Mouse (Mus musculus) limb, embryonic 12.5 days (tissue): ENCODE data around the gene Ifnb1. TPM values are rescaled to one million over a fixed set of nuclear protein-coding genes. Genes with fewer than 3 reads are reported as not detected.

ENCODE experiments used
- ATAC-seq: fragments of 200-750 bp; cut with Nextera tagmentation; 2 replicates; pipeline ENCODE4 v1.8.0; 2017; ENCODE audit warnings: low read depth, moderate TSS enrichment; ENCODE audit not compliant: insufficient number of reproducible peaks, insufficient read depth, low FRiP score, low TSS enrichment
- H3K27ac ChIP-seq: fragments of 300-500 bp; sonication (generic); 2 replicates; pipeline ENCODE4 v1.5.1; 2016; ENCODE audit warnings: mild to moderate bottlenecking, moderate library complexity
- H3K27me3 ChIP-seq: fragments of 300-500 bp; sonication (generic); 2 replicates; pipeline ENCODE4 v1.6.1; 2016; ENCODE audit warnings: mild to moderate bottlenecking, moderate library complexity
- H3K36me3 ChIP-seq: fragments of 300-500 bp; sonication (generic); 2 replicates; pipeline ENCODE4 v1.6.1; 2016; ENCODE audit warnings: mild to moderate bottlenecking, moderate library complexity
- H3K4me1 ChIP-seq: fragments of 300-500 bp; sonication (generic); replicated peaks from 2 replicates; pipeline ENCODE4 v1.6.1; 2016
- H3K4me2 ChIP-seq: fragments of 300-500 bp; sonication (generic); 2 replicates; pipeline ENCODE4 v1.6.1; 2016; ENCODE audit warnings: mild to moderate bottlenecking, moderate library complexity
- H3K4me3 ChIP-seq: fragments of 300-500 bp; sonication (generic); replicated peaks from 2 replicates; pipeline ENCODE4 v1.5.1; 2016; ENCODE audit warnings: mild to moderate bottlenecking
- H3K9ac ChIP-seq: fragments of 300-500 bp; sonication (generic); replicated peaks from 2 replicates; pipeline ENCODE4 v1.6.1; 2016; ENCODE audit warnings: mild to moderate bottlenecking, moderate library complexity
- H3K9me3 ChIP-seq: fragments of 300-500 bp; sonication (generic); 2 replicates; pipeline ENCODE4 v1.6.1; 2016; ENCODE audit warnings: mild to moderate bottlenecking, moderate library complexity
- WGBS: fragments of 180-500 bp; shearing (Covaris S2); methylation state at CpG from one replicate; pipeline ENCODE4 v1.1.7; 2016; 5-methylcytosine and 5-hydroxymethylcytosine counted together
- polyA plus RNA-seq: library from polyadenylated mRNA; unstranded; fragments of >200 nt; fragmentation: Nextera tagmentation; extraction: Ambion mirVana; gene quantifications from 2 replicates; pipeline ENCODE4 v1.2.1, GENCODE M21; 2016

Gene Ifnb1
- polyA plus RNA-seq, 1 experiment from 2014 or later = not detected

GRCm38 (mm10) chr4:88533499-88533898 lies 10.9 kb upstream of the Ifnb1 start:
- H3K27ac ChIP-seq = no peak overlapping the region
- no peak overlapping the region for H3K9ac ChIP-seq
- H3K4me2 ChIP-seq = no peak overlapping the region
- 89% methylated on average over 2 of the region's 2 CpGs for WGBS
- H3K4me1 ChIP-seq = no peaks in the 10 kb centered on the region
- no peaks in the 10 kb centered on the region for H3K27me3 ChIP-seq
- H3K36me3 ChIP-seq = no peaks in the 10 kb centered on the region
- ATAC-seq = no peak
- no peaks in the 10 kb centered on the region for H3K9me3 ChIP-seq
- H3K4me3 ChIP-seq = no peak overlapping the region

DNA sequence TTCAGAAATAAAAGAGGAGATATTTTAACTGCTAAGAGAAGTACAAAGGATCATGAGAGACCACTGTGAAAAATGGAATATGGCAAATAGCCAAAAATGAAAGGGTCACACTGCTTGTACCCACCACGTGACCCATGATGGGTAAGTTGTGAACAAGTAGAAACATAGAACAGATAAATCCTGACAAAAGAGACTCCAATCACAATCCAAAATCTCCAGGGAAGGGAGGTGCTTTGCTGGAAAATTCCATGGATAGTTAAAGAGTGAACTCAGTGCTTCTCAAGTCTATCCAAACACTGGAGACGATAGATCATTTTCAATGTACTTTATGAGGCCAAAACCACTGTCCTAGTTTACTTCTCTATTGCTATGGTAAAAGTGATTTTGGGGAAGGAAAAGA lies 8.3 kb upstream of the Ifnb1 start:
- H3K27me3 ChIP-seq = no peaks in the 10 kb centered on the region
- no peak overlapping the region for H3K27ac ChIP-seq
- ATAC-seq = no peak
- no peaks in the 10 kb centered on the region for H3K36me3 ChIP-seq
- no peaks in the 10 kb centered on the region for H3K9me3 ChIP-seq
- WGBS = 90% methylated on average over 2 of the region's 2 CpGs
- H3K9ac ChIP-seq = no peak overlapping the region
- H3K4me3 ChIP-seq = no peak overlapping the region
- no peak overlapping the region for H3K4me2 ChIP-seq
- no peaks in the 10 kb centered on the region for H3K4me1 ChIP-seq

GRCm38 (mm10) chr4:88530271-88530670 lies 7.7 kb upstream of the Ifnb1 start:
- Histone ChIP-seq H3K4me2 (no peak overlapping the region), H3K9me3 (no peaks in the 10 kb centered on the region), H3K27me3 (no peaks in the 10 kb centered on the region), H3K9ac (no peak overlapping the region), H3K4me1 (no peaks in the 10 kb centered on the region), H3K27ac (no peak overlapping the region), H3K36me3 (no peaks in the 10 kb centered on the region), H3K4me3 (no peak overlapping the region)
- 54% methylated on average over 4 of the region's 4 CpGs for WGBS
- ATAC-seq = no peak

DNA sequence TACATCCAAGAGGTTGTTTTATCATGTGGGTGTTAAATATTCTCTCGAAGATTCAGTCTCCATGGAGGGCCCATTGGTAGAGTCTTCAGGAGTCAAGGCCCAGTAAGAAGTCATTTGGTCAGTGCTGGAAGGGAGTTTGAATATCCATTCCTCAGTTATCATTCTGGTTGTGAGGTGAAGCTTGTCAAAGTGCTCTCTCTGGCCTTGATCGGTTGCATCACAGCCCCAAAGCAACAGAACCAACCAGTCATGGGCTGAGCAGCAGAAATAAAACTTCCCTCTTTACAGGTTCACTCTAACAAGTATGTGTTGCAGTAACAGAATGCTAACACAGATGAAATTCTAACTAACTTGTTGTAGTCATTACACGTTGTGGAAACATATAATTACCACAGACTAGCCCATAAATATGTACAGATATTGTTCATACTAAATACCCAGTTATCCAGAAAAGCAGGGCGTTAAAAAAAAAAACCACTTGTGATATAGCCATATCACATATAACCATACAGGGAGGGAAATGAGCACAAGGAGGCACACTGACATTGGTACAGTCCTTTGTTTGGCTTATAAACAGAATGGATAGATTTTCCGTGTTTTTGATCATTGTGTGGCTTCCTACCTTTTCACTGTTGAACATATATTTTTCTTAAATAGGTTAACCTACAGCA lies 3.9 kb upstream of the Ifnb1 start:
- Histone ChIP-seq H3K9ac (no peak overlapping the region), H3K4me3 (no peak overlapping the region), H3K36me3 (no peaks in the 10 kb centered on the region), H3K27ac (no peak overlapping the region), H3K4me1 (no peaks in the 10 kb centered on the region), H3K27me3 (no peaks in the 10 kb centered on the region), H3K4me2 (no peak overlapping the region), H3K9me3 (no peaks in the 10 kb centered on the region)
- ATAC-seq = no peak
- 81% methylated on average over 5 of the region's 5 CpGs for WGBS

DNA sequence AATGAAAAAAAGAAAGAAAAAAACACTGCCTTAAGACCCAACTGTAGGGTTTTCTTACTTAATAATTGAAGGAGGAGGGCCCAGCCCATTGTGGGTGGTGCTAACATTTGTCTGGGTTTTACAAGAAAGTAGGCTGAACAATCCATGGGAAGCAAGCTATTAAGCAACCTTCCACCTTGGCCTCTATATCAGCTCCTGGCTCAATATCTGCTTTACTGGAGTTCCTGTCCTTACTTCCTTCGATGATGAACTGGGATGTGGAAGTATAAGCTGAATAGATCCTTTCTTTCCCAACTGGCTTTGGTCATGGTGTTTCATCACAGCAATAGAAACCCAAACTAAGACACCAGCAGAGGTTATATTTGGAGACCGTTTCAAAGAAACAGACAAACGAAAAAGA lies 2.8 kb upstream of the Ifnb1 start:
- Histone ChIP-seq H3K27ac (no peak overlapping the region), H3K27me3 (no peaks in the 10 kb centered on the region), H3K9ac (no peak overlapping the region), H3K4me1 (no peaks in the 10 kb centered on the region), H3K36me3 (no peaks in the 10 kb centered on the region), H3K4me2 (no peak overlapping the region), H3K9me3 (no peaks in the 10 kb centered on the region), H3K4me3 (no peak overlapping the region)
- ATAC-seq = no peak
- WGBS = 83% methylated on average over 3 of the region's 3 CpGs

GRCm38 (mm10) chr4:88523241-88523640 lies 667 bp upstream of the Ifnb1 start:
- Histone ChIP-seq H3K4me2 (no peak overlapping the region), H3K4me3 (no peak overlapping the region), H3K9ac (no peak overlapping the region), H3K27me3 (no peaks in the 10 kb centered on the region), H3K27ac (no peak overlapping the region), H3K4me1 (no peaks in the 10 kb centered on the region), H3K9me3 (no peaks in the 10 kb centered on the region), H3K36me3 (no peaks in the 10 kb centered on the region)
- ATAC-seq = no peak

- Histone ChIP-seq H3K9ac (no peak overlapping the region), H3K9me3 (no peaks in the 10 kb centered on the region), H3K36me3 (no peaks in the 10 kb centered on the region), H3K4me2 (no peak overlapping the region), H3K27ac (no peak overlapping the region), H3K4me1 (peaks cover 6% of the 10 kb centered on the region; the same call in 1 of the 2 replicates), H3K4me3 (no peak overlapping the region), H3K27me3 (no peaks in the 10 kb centered on the region)
- ATAC-seq = no peak
- 80% methylated on average over 2 of the region's 2 CpGs for WGBS
Measured at GRCm38 (mm10) chr4:88517957-88518356, 4.6 kb downstream of the Ifnb1 start.

DNA sequence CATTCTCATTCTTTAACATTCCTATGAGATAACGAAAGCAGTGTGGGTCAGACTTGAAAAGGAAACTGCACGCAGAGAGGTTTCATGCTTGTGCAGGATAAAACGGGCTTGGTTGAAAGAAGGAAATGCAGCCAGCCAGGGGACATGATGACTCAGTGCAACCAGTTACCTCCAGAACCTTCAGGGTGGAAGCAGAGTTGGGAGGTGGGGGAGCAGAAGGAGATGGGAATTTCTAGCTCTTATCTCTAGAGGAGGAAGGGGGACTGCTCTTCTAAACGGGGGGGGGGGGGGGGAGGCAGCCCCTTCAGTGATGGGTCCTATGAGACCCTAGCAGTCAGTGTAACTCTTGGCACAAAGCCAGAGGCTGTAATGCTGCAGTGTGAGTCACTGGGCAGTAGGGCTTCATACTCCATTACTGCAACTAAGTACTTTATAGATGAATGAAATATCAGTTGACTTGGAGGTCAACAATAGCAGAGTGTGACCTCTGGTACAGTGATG lies 6.8 kb downstream of the Ifnb1 start:
- no peak overlapping the region for H3K9ac ChIP-seq
- 42% methylated on average over 4 of the region's 4 CpGs for WGBS
- H3K27me3 ChIP-seq = no peaks in the 10 kb centered on the region
- H3K36me3 ChIP-seq = no peaks in the 10 kb centered on the region
- H3K4me3 ChIP-seq = no peak overlapping the region
- ATAC-seq = no peak
- no peak overlapping the region for H3K27ac ChIP-seq
- H3K4me2 ChIP-seq = no peak overlapping the region
- no peaks in the 10 kb centered on the region for H3K9me3 ChIP-seq
- peaks cover 6% of the 10 kb centered on the region; the same call in 1 of the 2 replicates for H3K4me1 ChIP-seq

- Histone ChIP-seq H3K4me3 (no peak overlapping the region), H3K4me2 (no peak overlapping the region), H3K9ac (no peak overlapping the region), H3K36me3 (no peaks in the 10 kb centered on the region), H3K27ac (no peak overlapping the region), H3K4me1 (peaks cover 6% of the 10 kb centered on the region; the same call in 1 of the 2 replicates), H3K9me3 (no peaks in the 10 kb centered on the region), H3K27me3 (no peaks in the 10 kb centered on the region)
- whole genome bisulfite sequencing = 67% methylated on average over 2 of the region's 2 CpGs
- no peak for ATAC-seq
Measured at GRCm38 (mm10) chr4:88515250-88515649, 7.3 kb downstream of the Ifnb1 start.

DNA sequence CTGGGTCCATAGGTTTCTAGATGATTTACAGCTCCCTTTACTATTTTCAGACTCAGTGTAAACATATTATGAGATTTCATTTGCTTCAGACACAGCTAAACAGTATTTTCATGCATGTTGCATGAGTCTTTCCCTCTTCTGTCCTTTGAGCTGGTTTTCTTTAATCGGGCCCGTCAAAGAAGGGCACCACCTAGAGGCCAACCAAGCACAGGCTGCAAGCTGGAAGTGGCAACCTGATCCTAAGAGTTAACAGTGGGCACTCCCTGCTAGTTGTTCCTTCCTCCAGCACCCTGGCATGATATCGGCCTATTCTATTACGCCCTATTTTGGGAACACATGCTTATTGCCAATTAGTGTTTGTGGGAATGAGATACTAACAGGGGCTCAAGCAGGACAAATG lies 8.2 kb downstream of the Ifnb1 start:
- H3K4me3 ChIP-seq = no peak overlapping the region
- no peak overlapping the region for H3K27ac ChIP-seq
- no peaks in the 10 kb centered on the region for H3K27me3 ChIP-seq
- ATAC-seq = no peak
- H3K9ac ChIP-seq = no peak overlapping the region
- H3K4me2 ChIP-seq = no peak overlapping the region
- H3K4me1 ChIP-seq = peaks cover 6% of the 10 kb centered on the region; the same call in 1 of the 2 replicates
- no peaks in the 10 kb centered on the region for H3K9me3 ChIP-seq
- 45% methylated on average over 4 of the region's 4 CpGs for WGBS
- H3K36me3 ChIP-seq = no peaks in the 10 kb centered on the region

GRCm38 (mm10) chr4:88513743-88514142 lies 8.8 kb downstream of the Ifnb1 start:
- Histone ChIP-seq H3K4me2 (no peak overlapping the region), H3K27me3 (no peaks in the 10 kb centered on the region), H3K9ac (no peak overlapping the region), H3K9me3 (no peaks in the 10 kb centered on the region), H3K4me3 (no peak overlapping the region), H3K36me3 (no peaks in the 10 kb centered on the region), H3K4me1 (peaks cover 6% of the 10 kb centered on the region; the same call in 1 of the 2 replicates), H3K27ac (no peak overlapping the region)
- 96% methylated on average over 4 of the region's 4 CpGs for WGBS
- no peak for ATAC-seq

- WGBS = 24% methylated on average over 4 of the region's 4 CpGs
Measured at GRCm38 (mm10) chr4:88503753-88504152, 18.8 kb downstream of the Ifnb1 start.

More at GRCm38 (mm10) chr4:88503753-88504152, 18.8 kb downstream of the Ifnb1 start:
- Histone ChIP-seq H3K9me3 (no peaks in the 10 kb centered on the region), H3K4me1 (peaks cover 8% of the 10 kb centered on the region), H3K9ac (no peak overlapping the region), H3K4me3 (no peak overlapping the region), H3K27ac (peak overlapping the region; percentile 77), H3K27me3 (no peaks in the 10 kb centered on the region), H3K36me3 (no peaks in the 10 kb centered on the region), H3K4me2 (no peak overlapping the region)
- peak; percentile 81 for ATAC-seq
